Mouse (Mus musculus) erythroblast, embryonic 14.5 days (primary cell): ENCODE data around the gene Tcea3.

Source experiments
- GATA1 ChIP-seq: IDR thresholded peaks from 2 replicates; pipeline ENCODE4 v1.6.1; 2012; ENCODE audit warnings: low read length, inconsistent platforms, mixed read lengths
- TAL1 ChIP-seq: IDR thresholded peaks from 3 replicates; pipeline ENCODE4 v1.6.1; 2012; ENCODE audit warnings: low read length, inconsistent platforms, mixed read lengths

GRCm38 (mm10) chr4:136285811-136286371 is 38.4 kb downstream of the Tcea3 start:
- no peak for TF ChIP-seq GATA1
- TF ChIP-seq TAL1, result no peak
